Mouse (Mus musculus): ENCODE data around the gene Pomgnt1. TPM values are rescaled to one million over a fixed set of nuclear protein-coding genes. Genes with fewer than 3 reads are reported as not detected.
A peak's percentile ranks its signal among the peaks of the same experiment; 100 is the strongest.

Pomgnt1 gene
- polyA plus RNA-seq, 1 experiment from 2014 or later, result 60.2 TPM

DNA sequence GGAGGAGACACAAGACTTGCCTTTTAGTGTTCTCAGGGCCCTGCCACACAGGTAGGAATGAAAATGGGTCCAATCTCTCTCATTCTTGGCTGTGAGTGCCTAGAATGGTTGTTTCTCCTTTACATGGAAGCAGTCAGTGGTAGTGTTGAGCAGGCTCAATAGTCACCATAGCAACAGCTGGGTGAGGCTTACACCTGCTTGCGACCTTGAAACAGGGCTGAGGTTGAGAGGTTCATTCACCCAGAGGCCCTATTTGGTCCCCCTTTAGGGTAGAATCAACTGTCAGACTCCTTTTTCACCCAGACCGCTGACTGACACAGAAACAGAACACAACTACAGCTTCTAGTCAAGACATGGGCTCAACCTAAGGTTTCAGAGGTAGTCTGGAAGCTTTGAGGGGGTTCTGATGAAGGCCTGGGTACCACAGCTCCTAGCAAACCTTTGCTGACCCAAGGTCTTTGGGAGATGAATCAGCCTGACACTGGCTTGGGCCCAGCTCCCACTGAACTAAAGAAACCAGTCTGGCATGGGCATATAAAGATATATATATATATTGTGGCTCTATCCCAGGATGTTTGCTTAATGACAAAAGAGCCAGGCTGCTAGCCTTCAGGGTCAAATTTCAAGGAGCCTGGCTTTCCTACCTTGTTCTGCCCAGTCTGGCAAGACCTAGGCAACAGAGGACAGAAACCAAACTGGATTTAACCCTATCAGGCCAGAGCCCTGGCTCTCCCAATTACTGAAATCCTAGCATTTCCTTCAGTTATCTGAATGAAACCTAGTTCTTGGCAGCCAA, 41.3 kb downstream of the Pomgnt1 start:
- Histone ChIP-seq H3K4me3 (ENCODE audit: low read length) (no peak overlapping the region), H3K9ac (ENCODE audit: low read length) (no peak overlapping the region), H3K9me3 (replicated peaks; ENCODE audit: control insufficient read depth, low read length) (no peaks in the 10 kb centered on the region), H3K36me3 (ENCODE audit: control insufficient read depth, insufficient read depth) (no peaks in the 10 kb centered on the region), H3K27me3 (ENCODE audit: control insufficient read depth, insufficient read depth, low read length) (no peaks in the 10 kb centered on the region), H3K4me2 (ENCODE audit: low read depth, low read length) (no peak overlapping the region), H3K4me1 (ENCODE audit: control insufficient read depth, insufficient read depth, low read length) (peaks cover 21% of the 10 kb centered on the region), H3K27ac (ENCODE audit: low read length) (no peak overlapping the region; the same call in 1 of the 2 replicates)
- whole genome bisulfite sequencing, result 84% methylated on average over 2 of the region's 2 CpGs
- ATAC-seq (replicated peaks; ENCODE audit: extremely low read depth, insufficient read depth, low FRiP score), result no peak

- no peak overlapping the region for H3K4me2 ChIP-seq (ENCODE audit: low read depth, low read length)
- no peaks in the 10 kb centered on the region for H3K9me3 ChIP-seq (replicated peaks; ENCODE audit: control insufficient read depth, low read length)
- H3K9ac ChIP-seq (ENCODE audit: low read length), result no peak overlapping the region
- H3K27me3 ChIP-seq (ENCODE audit: control insufficient read depth, insufficient read depth, low read length), result no peaks in the 10 kb centered on the region
- no peak overlapping the region for H3K4me3 ChIP-seq (ENCODE audit: low read length)
- no peak for ATAC-seq (replicated peaks; ENCODE audit: extremely low read depth, insufficient read depth, low FRiP score)
- H3K4me1 ChIP-seq (ENCODE audit: control insufficient read depth, insufficient read depth, low read length), result peaks cover 14% of the 10 kb centered on the region
- H3K36me3 ChIP-seq (ENCODE audit: control insufficient read depth, insufficient read depth), result no peaks in the 10 kb centered on the region
- 67% methylated on average over 8 of the region's 8 CpGs for WGBS
- H3K27ac ChIP-seq (ENCODE audit: low read length), result no peak overlapping the region; the same call in 1 of the 2 replicates
These were observed 42.2 kb downstream of the Pomgnt1 start for GRCm38 (mm10) chr4:116165708-116166407.

- 23% methylated on average over 7 of the region's 7 CpGs for WGBS
- H3K4me1 ChIP-seq (ENCODE audit: control insufficient read depth, insufficient read depth, low read length), result peaks cover 6% of the 10 kb centered on the region
- H3K27me3 ChIP-seq (ENCODE audit: control insufficient read depth, insufficient read depth, low read length), result no peaks in the 10 kb centered on the region
- H3K9ac ChIP-seq (ENCODE audit: low read length), result no peak within 1 kb of the TSS
- H3K36me3 ChIP-seq (ENCODE audit: control insufficient read depth, insufficient read depth), result no peaks in the 10 kb centered on the region
- no peak within 1 kb of the TSS for H3K27ac ChIP-seq (ENCODE audit: low read length)
- ATAC-seq (replicated peaks; ENCODE audit: extremely low read depth, insufficient read depth, low FRiP score), result no peak
- no peaks in the 10 kb centered on the region for H3K9me3 ChIP-seq (replicated peaks; ENCODE audit: control insufficient read depth, low read length)
- no peak within 1 kb of the TSS for H3K4me2 ChIP-seq (ENCODE audit: low read depth, low read length)
- H3K4me3 ChIP-seq (ENCODE audit: low read length), result no peak within 1 kb of the TSS
These were observed 43.8 kb downstream of the Pomgnt1 start, which contains the start of gene Tspan1 for GRCm38 (mm10) chr4:116167404-116167803. Tspan1 (minus strand) TSS chr4:116167601.

DNA sequence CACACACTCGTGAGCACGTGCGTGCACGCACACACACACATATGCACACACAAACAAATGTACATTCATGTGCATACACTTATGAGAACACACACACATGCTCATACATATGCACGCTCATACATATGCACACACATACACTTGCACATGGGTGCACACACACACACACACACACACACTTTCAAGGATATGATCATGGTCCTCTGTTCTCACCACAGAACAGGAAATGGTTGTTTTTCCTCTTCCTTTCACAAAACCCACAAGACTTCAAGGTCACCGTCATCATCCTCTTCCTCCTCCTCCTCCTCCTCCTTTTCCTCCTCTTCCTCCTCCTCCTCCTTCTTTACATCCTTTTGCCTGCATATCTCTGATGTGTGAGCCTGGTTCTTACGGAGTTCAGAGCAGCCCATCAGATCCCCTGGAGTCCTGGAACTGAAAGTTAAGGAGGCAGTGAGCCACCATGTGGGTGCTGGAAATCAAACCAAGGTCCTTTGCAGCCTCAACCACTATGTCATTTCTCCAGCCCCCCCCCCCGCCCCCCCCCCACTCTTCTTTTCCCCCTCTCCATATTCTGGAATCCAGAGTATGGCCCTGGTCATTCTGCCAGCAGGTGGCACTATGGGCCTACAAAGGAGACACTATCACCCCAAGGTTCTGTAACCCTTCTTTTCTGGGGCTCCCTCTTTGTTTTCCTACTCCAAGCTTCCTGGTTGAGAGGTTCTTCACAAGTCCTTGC, 45.1 kb downstream of the Pomgnt1 start:
- Histone ChIP-seq H3K9ac (ENCODE audit: low read length) (no peak overlapping the region), H3K27me3 (ENCODE audit: control insufficient read depth, insufficient read depth, low read length) (no peaks in the 10 kb centered on the region), H3K4me3 (ENCODE audit: low read length) (no peak overlapping the region), H3K4me1 (ENCODE audit: control insufficient read depth, insufficient read depth, low read length) (peaks cover 5% of the 10 kb centered on the region), H3K9me3 (replicated peaks; ENCODE audit: control insufficient read depth, low read length) (no peaks in the 10 kb centered on the region), H3K4me2 (ENCODE audit: low read depth, low read length) (no peak overlapping the region), H3K36me3 (ENCODE audit: control insufficient read depth, insufficient read depth) (no peaks in the 10 kb centered on the region), H3K27ac (ENCODE audit: low read length) (no peak overlapping the region)
- ATAC-seq (replicated peaks; ENCODE audit: extremely low read depth, insufficient read depth, low FRiP score), result 0 out of 2 replicates have a peak, but pooled peaks have one; percentile 42
- 74% methylated on average over 7 of the region's 8 CpGs for WGBS

DNA sequence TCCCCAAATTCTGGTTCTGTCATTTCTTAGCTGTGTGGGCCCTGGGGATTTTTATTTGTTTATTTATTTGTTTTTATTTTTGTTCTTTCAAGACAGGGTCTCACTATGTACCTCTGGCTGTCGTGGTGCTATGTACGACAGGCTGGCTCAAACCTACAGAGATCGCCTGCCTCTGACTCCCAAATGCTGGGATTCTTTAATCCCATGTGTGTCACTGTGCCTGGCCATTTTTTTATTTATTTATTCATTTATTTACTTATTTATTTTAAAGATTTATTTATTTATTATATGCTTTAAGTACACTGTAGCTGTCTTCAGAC, 45.7 kb downstream of the Pomgnt1 start:
- no peak overlapping the region for H3K4me3 ChIP-seq (ENCODE audit: low read length)
- H3K4me2 ChIP-seq (ENCODE audit: low read depth, low read length), result no peak overlapping the region
- no peaks in the 10 kb centered on the region for H3K9me3 ChIP-seq (replicated peaks; ENCODE audit: control insufficient read depth, low read length)
- H3K36me3 ChIP-seq (ENCODE audit: control insufficient read depth, insufficient read depth), result no peaks in the 10 kb centered on the region
- ATAC-seq (replicated peaks; ENCODE audit: extremely low read depth, insufficient read depth, low FRiP score), result no peak
- H3K9ac ChIP-seq (ENCODE audit: low read length), result no peak overlapping the region
- H3K27me3 ChIP-seq (ENCODE audit: control insufficient read depth, insufficient read depth, low read length), result no peaks in the 10 kb centered on the region
- H3K27ac ChIP-seq (ENCODE audit: low read length), result no peak overlapping the region
- WGBS, result 61% methylated on average over 3 of the region's 3 CpGs
- peaks cover 9% of the 10 kb centered on the region for H3K4me1 ChIP-seq (ENCODE audit: control insufficient read depth, insufficient read depth, low read length)

GRCm38 (mm10) chr4:116173072-116173471, 49.4 kb downstream of the Pomgnt1 start, which contains the start of the genes 1700042G07Rik and Gm49337:
1700042G07Rik (plus strand) TSS chr4:116173372.
Gm49337 (plus strand) TSS chr4:116173384.
- Histone ChIP-seq H3K4me3 (ENCODE audit: low read length) (no peak within 1 kb of the TSS), H3K9me3 (replicated peaks; ENCODE audit: control insufficient read depth, low read length) (no peaks in the 10 kb centered on the region), H3K9ac (ENCODE audit: low read length) (no peak within 1 kb of the TSS), H3K4me2 (ENCODE audit: low read depth, low read length) (no peak within 1 kb of the TSS), H3K36me3 (ENCODE audit: control insufficient read depth, insufficient read depth) (no peaks in the 10 kb centered on the region), H3K4me1 (ENCODE audit: control insufficient read depth, insufficient read depth, low read length) (peaks cover 35% of the 10 kb centered on the region), H3K27ac (ENCODE audit: low read length) (peak within 1 kb of the TSS; percentile 86; the same call in 1 of the 2 replicates), H3K27me3 (ENCODE audit: control insufficient read depth, insufficient read depth, low read length) (no peaks in the 10 kb centered on the region)
- WGBS, result 91% methylated on average over 6 of the region's 6 CpGs
- no peak for ATAC-seq (replicated peaks; ENCODE audit: extremely low read depth, insufficient read depth, low FRiP score)

DNA sequence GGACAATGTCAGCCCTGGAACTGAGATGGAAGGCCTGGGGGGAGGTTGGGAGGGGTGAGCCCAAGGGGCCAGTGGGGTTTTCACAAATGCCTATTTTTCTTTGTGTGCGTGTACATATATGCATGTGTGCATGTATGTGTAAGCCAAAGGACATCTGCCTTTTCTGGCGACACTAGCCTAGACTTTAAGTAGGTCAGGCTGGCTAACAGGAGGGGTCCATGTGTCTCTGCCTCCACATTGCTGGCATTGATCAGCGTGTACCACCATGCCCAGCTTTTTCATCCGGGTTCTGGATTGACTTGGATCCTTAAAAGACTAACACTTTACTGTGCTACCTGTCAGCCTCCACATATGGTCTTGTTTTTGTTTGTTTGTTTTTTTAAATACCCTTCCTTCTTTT, 50.1 kb downstream of the Pomgnt1 start:
- Histone ChIP-seq H3K27me3 (ENCODE audit: control insufficient read depth, insufficient read depth, low read length) (no peaks in the 10 kb centered on the region), H3K9me3 (replicated peaks; ENCODE audit: control insufficient read depth, low read length) (no peaks in the 10 kb centered on the region), H3K4me3 (ENCODE audit: low read length) (no peak overlapping the region), H3K27ac (ENCODE audit: low read length) (no peak overlapping the region), H3K4me2 (ENCODE audit: low read depth, low read length) (no peak overlapping the region), H3K4me1 (ENCODE audit: control insufficient read depth, insufficient read depth, low read length) (peaks cover 35% of the 10 kb centered on the region), H3K36me3 (ENCODE audit: control insufficient read depth, insufficient read depth) (no peaks in the 10 kb centered on the region), H3K9ac (ENCODE audit: low read length) (no peak overlapping the region)
- ATAC-seq (replicated peaks; ENCODE audit: extremely low read depth, insufficient read depth, low FRiP score), result no peak
- 91% methylated on average over 4 of the region's 4 CpGs for WGBS

DNA sequence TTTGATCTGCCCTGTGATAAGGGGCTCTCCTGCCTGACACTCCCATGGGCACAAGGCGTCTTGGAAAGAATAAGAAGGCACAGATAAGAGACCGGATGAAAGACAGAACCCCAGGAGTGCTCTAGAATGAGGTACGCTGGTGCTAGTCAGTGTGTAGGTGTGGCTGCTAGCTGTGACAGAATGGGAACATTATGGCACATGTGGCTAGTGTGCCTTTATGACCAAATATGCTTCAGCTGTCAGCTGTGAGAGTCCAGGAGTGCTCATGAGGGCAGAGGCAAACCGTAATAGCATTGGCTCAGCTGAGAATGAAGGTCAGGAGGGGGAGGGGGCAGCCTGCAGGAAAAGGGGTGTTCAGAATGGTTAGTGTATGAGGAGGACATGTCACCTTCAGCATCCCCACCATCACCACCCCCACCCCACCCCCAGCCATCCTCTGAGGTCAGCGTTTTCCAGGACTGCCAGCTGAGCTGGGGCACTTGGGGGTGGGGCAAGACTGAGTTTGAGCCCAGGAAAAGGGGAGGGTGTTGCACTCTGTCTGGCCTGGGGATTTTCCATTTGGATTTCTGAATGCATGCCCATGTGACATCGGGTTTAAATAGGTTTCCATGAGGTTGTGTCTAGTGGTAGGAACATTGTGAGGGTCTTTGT, 51.0 kb downstream of the Pomgnt1 start:
- H3K27me3 ChIP-seq (ENCODE audit: control insufficient read depth, insufficient read depth, low read length), result no peaks in the 10 kb centered on the region
- H3K4me2 ChIP-seq (ENCODE audit: low read depth, low read length), result no peak overlapping the region
- no peak overlapping the region for H3K4me3 ChIP-seq (ENCODE audit: low read length)
- peak overlapping the region; percentile 86 for H3K27ac ChIP-seq (ENCODE audit: low read length)
- 18% methylated on average over 6 of the region's 6 CpGs for WGBS
- peaks cover 35% of the 10 kb centered on the region for H3K4me1 ChIP-seq (ENCODE audit: control insufficient read depth, insufficient read depth, low read length)
- no peaks in the 10 kb centered on the region for H3K36me3 ChIP-seq (ENCODE audit: control insufficient read depth, insufficient read depth)
- peak overlapping the region; percentile 31 for H3K9ac ChIP-seq (ENCODE audit: low read length)
- ATAC-seq (replicated peaks; ENCODE audit: extremely low read depth, insufficient read depth, low FRiP score), result 0 out of 2 replicates have a peak, but pooled peaks have one; percentile 16
- no peaks in the 10 kb centered on the region for H3K9me3 ChIP-seq (replicated peaks; ENCODE audit: control insufficient read depth, low read length)

All from heart, embryonic 16.5 days (tissue).